Mouse (Mus musculus) G1E (cell line): Measurements from ENCODE around the gene Otx1.

Source experiments
- CTCF ChIP-seq: IDR thresholded peaks from 2 replicates; pipeline ENCODE4 v1.5.1; 2012; ENCODE audit warnings: low read depth, low read length, inconsistent platforms, mixed read lengths
- GATA1 ChIP-seq: IDR thresholded peaks from 2 replicates; pipeline ENCODE4 v1.6.1; 2012; ENCODE audit warnings: borderline replicate concordance, low read length, inconsistent platforms, mixed read lengths

- TF ChIP-seq CTCF (no peak), GATA1 (no peak)
Measured at GRCm38 (mm10) chr11:21999396-22000315, 3.0 kb downstream of the Otx1 start.
